Mouse (Mus musculus) kidney, postnatal 14 days (tissue): ENCODE results near the gene Gzme.
"Not testable (repeated sequence)": the region's sequence is repeated elsewhere in the genome, so short reads cannot be mapped to it uniquely, and the experiment has no call there.

Experiments used
- DNase-seq: peaks from one replicate; pipeline ENCODE4 v3.0.0; 2022; ENCODE audit warnings: mixed read lengths

Gzme gene

GRCm38 (mm10) chr14:56120525-56120924, at the start of gene Gzme:
Gene Gzme (minus strand): TSS chr14:56120625.
- no peak for DNase-seq

GRCm38 (mm10) chr14:56168009-56168408, 47.6 kb upstream of the Gzme start:
- DNase-seq: no peak

DNA sequence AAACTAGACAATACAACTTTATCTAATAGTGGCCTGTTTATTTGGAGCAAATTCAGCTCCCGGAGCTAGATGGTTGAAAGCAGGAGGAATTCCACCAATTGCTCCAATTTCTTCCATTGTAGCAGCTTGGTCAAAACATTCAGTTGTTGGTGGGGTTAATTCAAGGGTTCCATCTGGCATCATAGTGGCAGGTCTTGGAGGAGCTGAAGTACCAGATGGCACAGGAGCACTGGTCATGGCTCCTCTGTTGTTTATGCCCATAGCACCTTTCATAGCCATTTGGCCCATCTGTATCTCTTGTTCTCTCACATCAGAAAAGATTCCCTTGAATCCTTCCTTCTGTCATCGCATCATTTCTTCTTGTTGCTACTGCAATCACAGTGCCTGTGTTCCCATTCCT, 41.7 kb upstream of the Gzme start:
- no peak for DNase-seq

GRCm38 (mm10) chr14:56159479-56159878, 39.1 kb upstream of the Gzme start, which contains the start of gene Gzmg:
Gene Gzmg (minus strand): TSS chr14:56159579.
- not testable (repeated sequence) for DNase-seq

- DNase-seq: no peak
These were observed 34.9 kb upstream of the Gzme start for GRCm38 (mm10) chr14:56155340-56155739.

GRCm38 (mm10) chr14:56133675-56134074, 13.2 kb upstream of the Gzme start:
- not testable (repeated sequence) for DNase-seq

DNA sequence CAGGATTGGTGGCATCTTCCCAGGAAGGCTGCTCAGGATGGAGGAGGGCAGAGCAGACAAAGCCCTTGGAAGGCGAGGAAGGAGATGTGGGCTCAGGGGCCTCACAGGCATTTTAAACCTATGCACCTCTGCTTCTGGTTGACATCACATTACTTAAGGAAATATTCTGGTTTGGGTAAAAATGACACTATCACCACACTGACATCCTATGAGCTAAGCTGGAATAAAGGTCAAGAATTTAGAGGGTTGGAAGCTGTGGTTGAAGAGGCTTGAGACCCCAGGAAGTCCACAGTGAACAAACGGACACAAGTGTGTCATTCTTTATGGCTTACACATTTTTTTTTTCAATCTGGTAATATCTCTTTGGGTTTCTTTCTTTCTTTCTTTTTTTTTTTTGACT, 12.1 kb upstream of the Gzme start, which contains the start of gene Gzmd:
TSS of gene Gzmd (minus strand) at position 101 of the 400 bp plus-strand sequence.
- not testable (repeated sequence) for DNase-seq

- DNase-seq: no peak
These were observed 7.9 kb upstream of the Gzme start for GRCm38 (mm10) chr14:56128341-56128740.

- DNase-seq: no peak
These were observed 3.1 kb upstream of the Gzme start for GRCm38 (mm10) chr14:56123516-56123915.

GRCm38 (mm10) chr14:56115531-56116310, 4.7 kb downstream of the Gzme start:
- DNase-seq: not testable (repeated sequence)

- no peak for DNase-seq
These were observed 14.8 kb downstream of the Gzme start for GRCm38 (mm10) chr14:56105447-56106180.

GRCm38 (mm10) chr14:56105016-56105415, 15.4 kb downstream of the Gzme start:
- no peak for DNase-seq

DNA sequence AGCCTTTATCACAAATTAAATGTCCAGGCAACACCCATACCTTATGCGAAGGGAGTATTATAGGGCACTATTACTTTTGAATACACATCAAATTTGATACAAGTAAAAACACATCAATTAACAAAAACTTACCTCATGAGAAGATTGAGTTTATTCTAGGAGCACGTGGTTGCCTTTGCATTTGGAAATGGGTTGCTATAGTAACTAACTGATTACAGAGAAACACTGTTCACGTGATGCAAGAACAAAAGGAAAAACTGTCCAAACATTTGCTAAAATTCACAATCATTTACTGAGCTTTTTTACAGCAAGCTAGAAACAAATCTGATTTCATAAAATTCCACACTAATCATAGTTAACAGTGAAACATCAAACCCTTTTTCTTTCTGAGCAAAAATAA, 17.0 kb downstream of the Gzme start:
- no peak for DNase-seq

GRCm38 (mm10) chr14:56102386-56102785, 18.0 kb downstream of the Gzme start, which contains the start of gene Ctsg:
Gene Ctsg (minus strand): TSS chr14:56102574.
- no peak for DNase-seq

DNA sequence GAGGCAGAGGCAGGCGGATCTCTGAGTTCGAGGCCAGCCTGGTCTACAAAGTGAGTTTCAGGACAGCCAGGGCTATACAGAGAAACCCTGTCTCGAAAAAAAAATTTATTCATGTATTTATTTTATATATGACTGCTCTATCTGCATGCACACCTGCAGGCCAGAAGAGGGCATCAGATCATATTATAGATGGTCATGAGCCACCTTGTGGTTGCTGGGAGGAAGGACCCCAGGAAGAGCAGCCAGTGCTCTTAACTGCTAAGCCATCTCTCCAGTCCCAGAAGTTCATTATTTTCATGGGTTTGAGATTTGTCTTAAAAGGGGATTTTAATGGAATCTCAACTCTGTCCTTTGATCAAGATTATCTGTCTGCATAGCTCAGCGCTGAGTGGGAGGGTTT, 21.5 kb downstream of the Gzme start:
- DNase-seq: peak; percentile 15

DNA sequence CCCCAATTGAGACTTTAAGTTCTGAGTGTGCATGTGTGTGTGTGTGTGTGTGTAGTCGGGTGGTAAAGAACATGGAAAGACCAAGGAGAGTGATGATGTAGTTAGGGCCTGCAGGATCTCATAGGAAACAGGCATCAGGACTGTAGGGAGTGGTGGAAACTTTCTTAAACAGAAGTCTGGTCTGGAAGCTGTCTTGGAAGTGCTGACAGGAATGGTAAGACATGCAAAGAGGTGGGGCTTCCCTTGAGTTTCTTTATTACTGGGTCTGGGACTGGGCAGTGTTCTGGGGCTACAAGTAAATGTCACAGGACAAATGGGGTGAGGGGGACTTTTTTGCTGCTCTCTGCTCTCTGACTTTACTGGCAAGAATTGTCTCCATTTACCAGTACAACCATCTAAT, 22.8 kb downstream of the Gzme start:
- no peak for DNase-seq

- DNase-seq: no peak
These were observed 27.1 kb downstream of the Gzme start for GRCm38 (mm10) chr14:56093353-56093752.

DNA sequence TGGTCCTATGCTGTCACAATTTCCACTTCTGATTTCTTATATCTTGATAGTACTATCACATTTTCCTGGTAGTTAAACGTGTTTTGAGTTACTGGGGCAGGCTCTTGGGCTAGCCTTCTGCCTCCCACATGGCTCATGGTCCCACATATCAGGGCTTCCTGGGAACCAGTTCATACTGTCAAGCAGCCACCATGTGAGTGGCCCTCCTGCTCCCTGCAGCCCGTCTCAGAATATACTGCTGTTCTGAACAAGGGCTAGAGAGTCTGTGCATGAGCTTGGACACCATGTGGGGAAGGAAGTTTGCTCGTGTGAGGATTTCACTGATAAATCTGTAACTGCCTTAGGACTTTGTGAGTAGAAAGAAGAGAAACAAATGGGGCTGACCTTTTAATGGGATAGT, 33.7 kb downstream of the Gzme start:
- no peak for DNase-seq

GRCm38 (mm10) chr14:56085167-56085566, 35.3 kb downstream of the Gzme start, which contains the start of gene Mcpt8:
Gene Mcpt8 (minus strand): TSS chr14:56085273.
- no peak for DNase-seq

- DNase-seq: no peak
These were observed 38.4 kb downstream of the Gzme start for GRCm38 (mm10) chr14:56082016-56082415.
